Mouse (Mus musculus): Measurements from ENCODE around the gene Slc9a1.

The Slc9a1 gene

GRCm38 (mm10) chr4:133404256-133404655 lies 34.8 kb downstream of the Slc9a1 start:
- DNase-seq, result no peak

- no peak for DNase-seq
These were observed 37.0 kb downstream of the Slc9a1 start for GRCm38 (mm10) chr4:133406313-133407056.

- peak; percentile 40 for DNase-seq
These were observed 37.7 kb downstream of the Slc9a1 start for GRCm38 (mm10) chr4:133407114-133407787.

GRCm38 (mm10) chr4:133408006-133408405 lies 38.5 kb downstream of the Slc9a1 start:
- DNase-seq, result no peak

GRCm38 (mm10) chr4:133410994-133411393 lies 41.5 kb downstream of the Slc9a1 start:
- DNase-seq, result no peak

GRCm38 (mm10) chr4:133412096-133412495 lies 42.6 kb downstream of the Slc9a1 start:
- no peak for DNase-seq

GRCm38 (mm10) chr4:133412575-133413540 lies 43.4 kb downstream of the Slc9a1 start:
- DNase-seq, result no peak

GRCm38 (mm10) chr4:133413617-133414016 lies 44.1 kb downstream of the Slc9a1 start:
- DNase-seq, result no peak

GRCm38 (mm10) chr4:133414920-133415319 lies 45.4 kb downstream of the Slc9a1 start:
- no peak for DNase-seq

- DNase-seq, result peak; percentile 56
These were observed 50.0 kb downstream of the Slc9a1 start for GRCm38 (mm10) chr4:133419312-133420004.

- DNase-seq, result no peak
These were observed 52.5 kb downstream of the Slc9a1 start for GRCm38 (mm10) chr4:133421989-133422388.

- DNase-seq, result no peak
These were observed 53.1 kb downstream of the Slc9a1 start for GRCm38 (mm10) chr4:133422601-133423000.

GRCm38 (mm10) chr4:133423108-133423507 lies 53.6 kb downstream of the Slc9a1 start:
- peak; percentile 42 for DNase-seq

GRCm38 (mm10) chr4:133423691-133424090 lies 54.2 kb downstream of the Slc9a1 start:
- DNase-seq, result peak; percentile 33

GRCm38 (mm10) chr4:133424100-133424499 lies 54.6 kb downstream of the Slc9a1 start:
- DNase-seq, result peak; percentile 78

GRCm38 (mm10) chr4:133426141-133426540 lies 56.6 kb downstream of the Slc9a1 start:
- DNase-seq, result no peak

- DNase-seq, result no peak
These were observed 62.0 kb downstream of the Slc9a1 start for GRCm38 (mm10) chr4:133431508-133431907.

GRCm38 (mm10) chr4:133432560-133433171 lies 63.2 kb downstream of the Slc9a1 start:
- no peak for DNase-seq

GRCm38 (mm10) chr4:133435921-133436320 lies 66.4 kb downstream of the Slc9a1 start:
- no peak for DNase-seq

- no peak for DNase-seq
These were observed 70.2 kb downstream of the Slc9a1 start for GRCm38 (mm10) chr4:133439460-133440376.

- no peak for DNase-seq
These were observed 70.9 kb downstream of the Slc9a1 start for GRCm38 (mm10) chr4:133440377-133440795.

Data from kidney, adult 9 months (tissue).